Mouse (Mus musculus): ENCODE measurements at regions not wholly inside any gene's neighbourhood (a gene's known extent, or its start where the extent isn't known, plus 50 kb on each side); places are given as distances from the start of the nearest gene placed in this dataset.

GRCm38 (mm10) chr16:93324911-93325310 lies 279.0 kb downstream of the Setd4 start:
- TF ChIP-seq CTCF (conservative IDR thresholded peaks at IDR 0.05; ENCODE audit: low read length) (no peak), POU5F1 (IDR thresholded peaks at IDR 0.05; ENCODE audit: borderline replicate concordance, low read length) (no peak)

Measured in E14TG2a.4 (cell line).